Mouse (Mus musculus) E14TG2a.4 (cell line): ENCODE results near the gene Trim71.

Experiments
- H3K27me3 ChIP-seq: 2 replicates; pipeline ENCODE4 v1.6.1; 2014; ENCODE audit warnings: low read length, control low read depth; ENCODE audit not compliant: insufficient read depth
- H3K36me3 ChIP-seq: 2 replicates; pipeline ENCODE4 v1.6.1; 2014; ENCODE audit warnings: low read length, control low read depth; ENCODE audit not compliant: insufficient read depth
- H3K4me1 ChIP-seq: replicated peaks from 2 replicates; pipeline ENCODE4 v1.6.1; 2014; ENCODE audit warnings: low read depth, low read length, control low read depth
- H3K4me3 ChIP-seq: replicated peaks from 2 replicates; pipeline ENCODE4 v1.5.1; 2014; ENCODE audit warnings: mild to moderate bottlenecking, low read length
- H3K9me3 ChIP-seq: 2 replicates; pipeline ENCODE4 v1.6.1; 2014; ENCODE audit warnings: low read length, control low read depth
- CTCF ChIP-seq: conservative IDR thresholded peaks from 2 replicates; pipeline ENCODE4 v1.5.1; 2014; ENCODE audit warnings: low read length
- NANOG ChIP-seq: IDR thresholded peaks from 2 replicates; pipeline ENCODE4 v1.6.1; 2014; ENCODE audit warnings: borderline replicate concordance, low read length, mixed read lengths
- POU5F1 ChIP-seq: IDR thresholded peaks from 2 replicates; pipeline ENCODE4 v1.6.1; 2014; ENCODE audit warnings: low read length, borderline replicate concordance

Gene Trim71

GRCm38 (mm10) chr9:114561671-114561971 is 2.5 kb downstream of the Trim71 start:
- H3K36me3 ChIP-seq: peaks cover 47% of the 10 kb centered on the region
- no peaks in the 10 kb centered on the region for H3K9me3 ChIP-seq
- H3K4me1 ChIP-seq: peaks cover 59% of the 10 kb centered on the region
- no peak for TF ChIP-seq CTCF
- no peak for TF ChIP-seq NANOG
- TF ChIP-seq POU5F1: no peak
- peak overlapping the region; percentile 92 for H3K4me3 ChIP-seq
- H3K27me3 ChIP-seq: no peaks in the 10 kb centered on the region

- Histone ChIP-seq H3K36me3 (peaks cover 48% of the 10 kb centered on the region), H3K4me1 (peaks cover 58% of the 10 kb centered on the region)
- TF ChIP-seq POU5F1: no peak
- TF ChIP-seq NANOG: no peak
- no peak for TF ChIP-seq CTCF
Observed at GRCm38 (mm10) chr9:114560771-114561670, 3.1 kb downstream of the Trim71 start.

GRCm38 (mm10) chr9:114560141-114560540 is 4.0 kb downstream of the Trim71 start:
- peaks cover 57% of the 10 kb centered on the region for H3K36me3 ChIP-seq
- H3K9me3 ChIP-seq: no peaks in the 10 kb centered on the region
- H3K4me3 ChIP-seq: peak overlapping the region; percentile 92
- no peaks in the 10 kb centered on the region for H3K27me3 ChIP-seq
- TF ChIP-seq CTCF: no peak
- TF ChIP-seq NANOG: no peak
- TF ChIP-seq POU5F1: no peak
- peaks cover 59% of the 10 kb centered on the region for H3K4me1 ChIP-seq

More at GRCm38 (mm10) chr9:114560771-114561670, 3.1 kb downstream of the Trim71 start:
- Histone ChIP-seq H3K4me3 (peak overlapping the region; percentile 92), H3K27me3 (no peaks in the 10 kb centered on the region), H3K9me3 (no peaks in the 10 kb centered on the region)

- Histone ChIP-seq H3K27me3 (no peaks in the 10 kb centered on the region), H3K4me1 (peaks cover 83% of the 10 kb centered on the region), H3K36me3 (peaks cover 87% of the 10 kb centered on the region), H3K4me3 (peak overlapping the region; percentile 92), H3K9me3 (no peaks in the 10 kb centered on the region)
- TF ChIP-seq CTCF (no peak), POU5F1 (no peak), NANOG (no peak; the same call in 1 of the 2 replicates)
Observed at GRCm38 (mm10) chr9:114557086-114557485, 7.1 kb downstream of the Trim71 start.

GRCm38 (mm10) chr9:114556276-114556855 is 7.8 kb downstream of the Trim71 start:
- Histone ChIP-seq H3K27me3 (no peaks in the 10 kb centered on the region), H3K9me3 (no peaks in the 10 kb centered on the region), H3K4me1 (peaks cover 90% of the 10 kb centered on the region), H3K36me3 (peaks cover 87% of the 10 kb centered on the region), H3K4me3 (peak overlapping the region; percentile 92)
- no peak for TF ChIP-seq NANOG
- no peak for TF ChIP-seq POU5F1
- TF ChIP-seq CTCF: no peak

GRCm38 (mm10) chr9:114554355-114554979 is 9.7 kb downstream of the Trim71 start:
- peaks cover 97% of the 10 kb centered on the region for H3K4me1 ChIP-seq
- peaks cover 87% of the 10 kb centered on the region for H3K36me3 ChIP-seq
- H3K27me3 ChIP-seq: no peaks in the 10 kb centered on the region
- no peaks in the 10 kb centered on the region for H3K9me3 ChIP-seq
- no peak for TF ChIP-seq CTCF
- TF ChIP-seq NANOG: no peak
- TF ChIP-seq POU5F1: no peak
- H3K4me3 ChIP-seq: peak overlapping the region; percentile 92

GRCm38 (mm10) chr9:114553828-114554227 is 10.3 kb downstream of the Trim71 start:
- Histone ChIP-seq H3K27me3 (no peaks in the 10 kb centered on the region), H3K36me3 (peaks cover 83% of the 10 kb centered on the region), H3K9me3 (no peaks in the 10 kb centered on the region), H3K4me3 (peak overlapping the region; percentile 92), H3K4me1 (peaks cover 97% of the 10 kb centered on the region)
- TF ChIP-seq POU5F1: no peak
- TF ChIP-seq NANOG: no peak
- TF ChIP-seq CTCF: no peak

- Histone ChIP-seq H3K4me1 (peaks cover 100% of the 10 kb centered on the region), H3K4me3 (peak overlapping the region; percentile 92), H3K36me3 (peaks cover 92% of the 10 kb centered on the region), H3K27me3 (no peaks in the 10 kb centered on the region), H3K9me3 (no peaks in the 10 kb centered on the region)
- no peak for TF ChIP-seq POU5F1
Observed at GRCm38 (mm10) chr9:114550033-114550432, 14.1 kb downstream of the Trim71 start.

GRCm38 (mm10) chr9:114549117-114549516 is 15.1 kb downstream of the Trim71 start:
- H3K9me3 ChIP-seq: no peaks in the 10 kb centered on the region
- peaks cover 87% of the 10 kb centered on the region for H3K36me3 ChIP-seq
- no peak; the same call in 1 of the 2 replicates for TF ChIP-seq POU5F1
- TF ChIP-seq CTCF: no peak
- TF ChIP-seq NANOG: peak; percentile 82
- no peaks in the 10 kb centered on the region for H3K27me3 ChIP-seq
- peaks cover 100% of the 10 kb centered on the region for H3K4me1 ChIP-seq
- H3K4me3 ChIP-seq: peak overlapping the region; percentile 92
